Mouse (Mus musculus) ES-E14 (cell line): ENCODE data around the gene Snapc2. TPM values are rescaled to one million over a fixed set of nuclear protein-coding genes. Genes with fewer than 3 reads are reported as not detected.

ENCODE experiments used
- DNase-seq: peaks from one replicate; pipeline ENCODE4 v3.0.0-alpha.2; 2013; ENCODE audit warnings: low read depth, low spot score
- H3K27ac ChIP-seq: 2 replicates; pipeline ENCODE4 v1.5.1; 2012; ENCODE audit warnings: low read depth, mild to moderate bottlenecking, low read length, moderate library complexity, mixed read lengths; ENCODE audit not compliant: poor library complexity, insufficient read depth, severe bottlenecking
- H3K36me3 ChIP-seq: 2 replicates; pipeline ENCODE4 v1.6.1; 2012; ENCODE audit warnings: mild to moderate bottlenecking, low read length, moderate library complexity, mixed read lengths; ENCODE audit not compliant: control insufficient read depth, poor library complexity, insufficient read depth, severe bottlenecking
- H3K4me1 ChIP-seq, 2 experiments: fragments of 150-350 bp in 1 of 2; sonication (generic) in 1 of 2; 2 replicates each; pipeline ENCODE4 v1.6.1; 2012; ENCODE audit warnings: low read length in 2 of 2, mild to moderate bottlenecking in 1 of 2, mixed read lengths in 1 of 2; ENCODE audit not compliant: control insufficient read depth in 2 of 2, insufficient read depth in 2 of 2, poor library complexity in 1 of 2
- H3K4me3 ChIP-seq, 2 experiments: fragments of 150-350 bp in 1 of 2; sonication (generic) in 1 of 2; 2 replicates each; pipeline ENCODE4 v1.5.1; 2012; ENCODE audit warnings: low read length in 2 of 2, low read depth in 1 of 2, mild to moderate bottlenecking in 1 of 2, mixed read lengths in 1 of 2; ENCODE audit not compliant: insufficient read depth in 1 of 2, poor library complexity in 1 of 2, severe bottlenecking in 1 of 2
- H3K9ac ChIP-seq: 2 replicates; pipeline ENCODE4 v1.6.1; 2012; ENCODE audit warnings: low read depth, mild to moderate bottlenecking, low read length, mixed read lengths; ENCODE audit not compliant: poor library complexity, insufficient read depth, severe bottlenecking
- H3K9me3 ChIP-seq: fragments of 150-350 bp; sonication (generic); 2 replicates; pipeline ENCODE4 v1.6.1; 2012; ENCODE audit warnings: low read depth, mild to moderate bottlenecking, low read length; ENCODE audit not compliant: control insufficient read depth, insufficient read depth
- CHD2 ChIP-seq: IDR thresholded peaks from 2 replicates; pipeline ENCODE4 v1.6.1; 2014; ENCODE audit warnings: mild to moderate bottlenecking, low read depth, low read length, inconsistent platforms
- HCFC1 ChIP-seq: IDR thresholded peaks from 2 replicates; pipeline ENCODE4 v1.6.1; 2012; ENCODE audit warnings: low read length, inconsistent platforms, borderline replicate concordance; ENCODE audit not compliant: insufficient read depth
- MAFK ChIP-seq: IDR thresholded peaks from 2 replicates; pipeline ENCODE4 v1.6.1; 2014; ENCODE audit warnings: mild to moderate bottlenecking, low read depth, low read length, inconsistent platforms; ENCODE audit not compliant: insufficient read depth
- ZC3H11A ChIP-seq: IDR thresholded peaks from 2 replicates; pipeline ENCODE4 v1.6.1; 2012; ENCODE audit warnings: low read depth, mild to moderate bottlenecking, inconsistent platforms, low read length, borderline replicate concordance
- ZNF384 ChIP-seq: IDR thresholded peaks from 2 replicates; pipeline ENCODE4 v1.6.1; 2012; ENCODE audit warnings: low read depth, low read length, inconsistent platforms
- in situ Hi-C, 2 experiments: fragments of 600-800 bp; cut with MboI; formaldehyde crosslinking; loops; one replicate each; pipeline ENCODE4 v1.15.1; 2025; ENCODE audit warnings: low sequenced_read_pairs in 2 of 2, inconsistent platforms in 1 of 2; ENCODE audit not compliant: unreplicated experiment in 2 of 2
- total RNA-seq: library from RNA; depleted of rRNA; stranded (reverse); fragments of 300-350 nt; gene quantifications from 2 replicates; pipeline ENCODE4 v1.2.3, GENCODE M21; 2012

The Snapc2 gene
- total RNA-seq, 1 experiment, result 15.9 TPM

DNA sequence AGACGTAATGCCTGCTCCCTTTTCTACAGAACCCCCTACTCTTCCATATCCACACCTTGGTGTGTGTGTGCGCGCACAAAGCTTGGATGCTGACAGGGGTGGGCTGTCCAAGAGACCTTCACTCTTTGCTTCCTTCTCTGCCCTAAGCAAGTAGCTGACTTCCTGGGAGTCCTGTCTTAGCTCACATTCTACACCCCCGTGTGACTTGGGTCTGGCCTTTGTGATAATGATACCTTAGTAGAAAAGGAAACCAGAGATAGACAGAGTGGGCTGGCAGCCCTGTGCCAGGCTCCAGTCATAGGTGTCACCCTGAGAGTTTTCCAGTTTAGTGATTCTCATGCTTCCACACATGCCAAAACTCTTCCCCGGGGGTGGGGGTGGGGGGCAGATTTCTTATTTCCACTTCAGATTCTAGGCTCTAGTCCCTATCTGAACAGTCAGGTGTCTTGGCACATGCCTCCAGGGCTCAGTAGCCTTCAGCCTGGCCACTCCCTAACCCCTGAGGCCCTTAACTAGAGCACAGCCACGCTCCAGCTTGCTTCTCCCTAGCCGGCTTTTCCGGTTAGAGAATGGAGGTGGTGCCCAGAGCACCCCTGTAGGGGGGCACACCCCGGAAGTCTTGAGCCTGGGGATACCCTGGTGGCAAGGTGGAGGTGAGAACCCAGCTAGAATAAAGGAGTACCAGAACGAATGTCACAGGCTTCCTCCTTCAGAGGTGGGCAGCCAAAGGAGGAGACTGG, 22.1 kb upstream of the Snapc2 start:
- H3K4me3 ChIP-seq, result no peak overlapping the region
- peaks cover 0 to 9% of the 10 kb centered on the region in 2 experiments; a peak in 1 of 4 replicates for H3K4me1 ChIP-seq
- no peaks in the 10 kb centered on the region for H3K9me3 ChIP-seq
- in situ Hi-C loops, result no loop called here
- no peak for TF ChIP-seq HCFC1
- TF ChIP-seq MAFK, result no peak
- TF ChIP-seq CHD2, result no peak
- no peak for TF ChIP-seq ZNF384
- TF ChIP-seq ZC3H11A, result no peak
- no peak for DNase-seq
- H3K9ac ChIP-seq, result no peak overlapping the region
- no peak overlapping the region for H3K27ac ChIP-seq
- no peaks in the 10 kb centered on the region for H3K36me3 ChIP-seq

DNA sequence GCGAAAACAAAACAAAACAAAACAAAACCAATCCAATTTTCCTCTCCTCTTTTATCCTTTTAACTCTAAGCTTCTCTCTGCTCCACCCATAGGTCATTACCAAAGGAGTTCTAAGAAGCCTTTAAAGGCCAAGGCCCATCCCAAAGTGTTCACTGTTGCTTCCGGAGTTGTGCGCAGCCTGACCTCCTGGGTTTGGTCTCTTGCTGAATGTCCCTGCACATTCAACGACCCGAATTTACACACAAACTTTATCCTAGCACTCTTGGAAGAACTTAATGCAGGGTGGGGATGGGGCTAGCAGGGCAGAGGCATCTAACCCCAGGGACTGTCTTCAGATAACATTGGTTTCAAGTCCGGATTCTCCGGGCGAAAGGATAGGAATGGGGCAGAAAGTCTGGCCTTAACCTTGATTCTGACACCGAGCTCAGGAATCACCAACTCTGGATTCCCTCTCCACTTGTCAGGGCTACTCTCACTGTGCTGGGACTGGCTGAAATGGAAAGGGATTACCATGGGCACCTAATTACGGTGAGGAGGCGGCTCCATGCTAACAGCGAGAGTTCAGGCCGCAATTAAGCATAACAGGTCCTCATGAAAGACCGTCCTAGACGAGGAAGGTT, 15.0 kb upstream of the Snapc2 start:
- H3K4me3 ChIP-seq, result peak overlapping the region; percentile 64 to 67
- in situ Hi-C loops, result no loop called here
- H3K4me1 ChIP-seq, result peaks cover 0 to 2% of the 10 kb centered on the region in 2 experiments; a peak in 2 of 4 replicates
- peak overlapping the region; percentile 85 for H3K9ac ChIP-seq
- H3K27ac ChIP-seq, result peak overlapping the region; percentile 68
- H3K36me3 ChIP-seq, result no peaks in the 10 kb centered on the region
- no peaks in the 10 kb centered on the region for H3K9me3 ChIP-seq
- no peak for DNase-seq
- TF ChIP-seq ZNF384 (no peak), HCFC1 (no peak), MAFK (no peak), CHD2 (no peak)

DNA sequence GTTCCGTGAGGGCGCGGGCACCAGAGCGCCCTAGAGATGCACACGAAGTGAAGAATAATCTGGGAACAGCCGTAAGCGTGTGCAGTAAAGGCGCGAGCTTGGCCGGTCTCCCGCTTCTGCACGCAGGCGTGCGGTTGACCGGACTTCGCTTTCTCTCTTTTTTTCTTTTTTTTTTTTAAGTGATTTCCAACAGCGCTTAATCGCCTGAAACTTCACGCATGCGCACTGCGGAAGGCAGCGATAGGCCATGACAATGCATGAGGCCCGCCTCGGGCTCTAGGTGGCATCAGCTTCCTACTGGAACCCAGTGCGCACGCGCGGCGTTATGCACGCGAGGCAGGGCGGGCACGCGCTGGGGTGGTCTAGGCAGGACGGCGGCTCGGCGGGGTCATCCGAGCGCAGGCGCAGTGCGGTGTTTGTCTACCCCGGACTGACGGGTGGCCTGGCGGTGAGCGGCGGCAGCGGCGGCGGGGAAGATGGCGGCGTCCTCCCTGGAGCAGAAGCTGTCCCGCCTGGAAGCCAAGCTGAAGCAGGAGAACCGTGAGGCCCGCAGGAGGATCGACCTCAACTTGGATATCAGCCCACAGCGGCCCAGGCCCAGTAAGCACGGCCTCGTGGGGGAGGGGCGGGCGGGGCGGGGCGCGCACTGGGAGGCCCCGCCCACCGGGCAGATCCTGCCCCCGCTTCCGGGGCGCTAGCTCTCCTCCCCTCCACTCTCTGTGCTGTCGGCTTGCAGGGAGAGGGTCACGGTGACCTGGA, 14.3 kb upstream of the Snapc2 start, which contains the start of the genes Map2k7 and Gm49320:
Map2k7 (plus strand) TSS at position 307 of the 759 bp plus-strand sequence.
Gm49320 (plus strand) TSS at position 432 of the 759 bp plus-strand sequence.
- peak; percentile 99 for DNase-seq
- TF ChIP-seq HCFC1 (peak; percentile 70), MAFK (no peak), ZC3H11A (no peak), CHD2 (0 out of 2 replicates have a peak, but pooled peaks have one; percentile 28), ZNF384 (peak; percentile 91)
- H3K4me1 ChIP-seq, result peaks cover 0 to 2% of the 10 kb centered on the region in 2 experiments; a peak in 2 of 4 replicates
- in situ Hi-C loops, result no loop called here
- no peaks in the 10 kb centered on the region for H3K9me3 ChIP-seq
- peak within 1 kb of the TSS; percentile 92 for H3K9ac ChIP-seq
- peaks cover 7% of the 10 kb centered on the region for H3K36me3 ChIP-seq
- H3K4me3 ChIP-seq, result peak within 1 kb of the TSS; percentile 64 to 81
- H3K27ac ChIP-seq, result peak within 1 kb of the TSS; percentile 69

DNA sequence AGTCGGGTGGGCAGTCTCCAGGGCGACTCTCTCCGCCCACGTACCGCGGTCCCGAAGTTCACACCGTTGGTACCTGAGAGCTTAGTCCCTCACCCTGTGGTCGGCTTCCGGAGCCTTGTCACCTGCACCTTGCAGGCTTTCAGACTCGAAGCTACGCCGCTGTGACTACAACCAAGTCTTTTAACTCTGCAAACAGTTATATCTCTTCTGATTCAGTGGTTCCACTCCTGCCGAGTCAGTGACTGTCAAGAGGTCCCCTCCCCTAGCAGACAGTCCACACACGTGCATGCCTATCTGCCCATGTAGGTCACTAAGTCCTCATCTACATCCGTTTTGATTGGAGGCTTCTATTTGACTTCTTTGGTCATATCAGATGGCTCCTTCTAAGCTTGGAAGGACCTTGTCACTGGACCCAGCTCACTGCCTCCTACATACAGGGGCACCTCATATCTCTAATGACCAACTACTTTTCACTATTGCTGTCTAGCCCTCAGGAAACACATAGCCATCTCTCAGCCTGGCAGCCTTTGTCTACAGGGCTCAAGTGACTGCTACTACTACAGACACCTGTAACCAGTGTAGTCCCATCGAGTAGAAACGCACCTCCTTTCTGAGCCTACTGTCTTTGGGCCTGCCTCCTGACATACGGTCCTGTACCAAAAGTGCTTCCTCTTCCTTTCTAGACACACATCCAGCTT, 13.5 kb upstream of the Snapc2 start:
- DNase-seq, result no peak
- peaks cover 14% of the 10 kb centered on the region for H3K36me3 ChIP-seq
- no peaks in the 10 kb centered on the region for H3K9me3 ChIP-seq
- H3K9ac ChIP-seq, result peak overlapping the region; percentile 92
- in situ Hi-C loops, result no loop called here
- H3K27ac ChIP-seq, result no peak overlapping the region
- TF ChIP-seq CHD2 (no peak), HCFC1 (no peak), ZC3H11A (no peak), ZNF384 (no peak), MAFK (no peak)
- peaks cover 0 to 2% of the 10 kb centered on the region in 2 experiments; a peak in 2 of 4 replicates for H3K4me1 ChIP-seq
- peak overlapping the region; percentile 60 to 81 for H3K4me3 ChIP-seq
